Mouse (Mus musculus) lung, postnatal 25 days (tissue): ENCODE data around the gene Kcnip1.

Experiments used
- DNase-seq: peaks from one replicate; pipeline ENCODE4 v3.0.0; 2022; ENCODE audit warnings: low spot score

Kcnip1 gene

GRCm38 (mm10) chr11:33663599-33663998 is 329.4 kb downstream of the Kcnip1 start:
- no peak for DNase-seq

- DNase-seq, result peak; percentile 51
Measured at GRCm38 (mm10) chr11:33660016-33660913, 332.7 kb downstream of the Kcnip1 start.

- peak; percentile 3 for DNase-seq
Measured at GRCm38 (mm10) chr11:33655861-33656593, 336.9 kb downstream of the Kcnip1 start.

GRCm38 (mm10) chr11:33655221-33655620 is 337.7 kb downstream of the Kcnip1 start:
- no peak for DNase-seq

GRCm38 (mm10) chr11:33654485-33654884 is 338.5 kb downstream of the Kcnip1 start:
- DNase-seq, result no peak

- no peak for DNase-seq
Measured at GRCm38 (mm10) chr11:33649358-33649757, 343.6 kb downstream of the Kcnip1 start.

GRCm38 (mm10) chr11:33637107-33637506 is 355.8 kb downstream of the Kcnip1 start:
- no peak for DNase-seq

GRCm38 (mm10) chr11:33627136-33627742 is 365.7 kb downstream of the Kcnip1 start:
- DNase-seq, result no peak

GRCm38 (mm10) chr11:33614218-33614617 is 378.7 kb downstream of the Kcnip1 start:
- peak; percentile 62 for DNase-seq

- no peak for DNase-seq
Measured at GRCm38 (mm10) chr11:33607784-33608183, 385.2 kb downstream of the Kcnip1 start.

- peak; percentile 43 for DNase-seq
Measured at GRCm38 (mm10) chr11:33603174-33603573, 389.8 kb downstream of the Kcnip1 start.

GRCm38 (mm10) chr11:33598986-33599385 is 394.0 kb downstream of the Kcnip1 start, which contains the start of gene D130052B06Rik:
Gene D130052B06Rik, plus strand, starts transcription at chr11:33599302.
- DNase-seq, result no peak

GRCm38 (mm10) chr11:33596655-33597054 is 396.3 kb downstream of the Kcnip1 start:
- no peak for DNase-seq

GRCm38 (mm10) chr11:33592826-33593225 is 400.1 kb downstream of the Kcnip1 start:
- no peak for DNase-seq

GRCm38 (mm10) chr11:33590771-33591170 is 402.2 kb downstream of the Kcnip1 start:
- DNase-seq, result no peak

GRCm38 (mm10) chr11:33586614-33587013 is 406.3 kb downstream of the Kcnip1 start:
- DNase-seq, result no peak

- DNase-seq, result peak; percentile 34
Measured at GRCm38 (mm10) chr11:33579621-33580020, 413.3 kb downstream of the Kcnip1 start.
